Mouse (Mus musculus) G1E (cell line): Measurements from ENCODE around the gene Ptgds.

Experiments
- GATA2 ChIP-seq: IDR thresholded peaks from 2 replicates; pipeline ENCODE4 v1.6.1; 2012; ENCODE audit warnings: low read depth, low read length, inconsistent platforms, borderline replicate concordance
- TAL1 ChIP-seq: conservative IDR thresholded peaks from 2 replicates; pipeline ENCODE4 v1.6.1; 2012; ENCODE audit warnings: low read depth, low read length, inconsistent platforms, mixed read lengths

DNA sequence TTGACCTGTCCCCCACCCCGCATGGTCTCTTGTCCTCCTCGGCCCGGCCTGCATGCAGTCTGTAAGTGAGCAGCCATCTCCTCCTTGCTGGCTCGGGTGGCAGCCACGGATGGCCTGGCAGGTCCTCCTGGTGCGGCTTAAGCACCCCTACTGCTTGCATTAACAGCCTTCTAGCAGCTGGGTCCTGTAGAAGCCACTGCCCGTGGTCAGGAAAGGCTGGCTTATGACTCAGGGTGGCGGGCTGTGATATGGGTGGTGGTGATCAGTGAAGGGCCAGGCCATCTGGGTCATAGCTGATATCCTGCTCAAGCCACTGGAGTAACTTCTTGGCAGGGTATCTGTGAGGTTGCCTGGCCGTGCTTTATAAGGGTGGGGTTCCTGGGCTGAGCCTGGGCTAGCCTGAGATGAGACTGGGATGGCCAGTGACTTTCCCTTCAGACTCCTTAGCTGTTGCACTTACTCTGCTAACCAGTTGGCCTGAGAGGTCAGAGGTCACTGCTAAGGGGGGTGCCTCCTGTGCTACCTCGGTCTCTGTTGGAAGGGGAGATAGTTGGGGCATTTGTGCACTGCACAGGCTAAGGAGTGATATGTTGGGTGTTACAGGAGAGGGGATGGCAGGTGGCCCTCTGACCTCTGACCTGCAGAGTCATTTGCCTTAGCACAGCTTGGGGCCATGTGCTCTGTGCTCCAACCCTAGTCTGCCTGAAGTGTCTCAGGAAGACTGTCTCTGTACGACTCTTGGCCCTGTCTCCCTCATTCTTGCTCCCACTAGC lies 37.3 kb downstream of the Ptgds start:
- TF ChIP-seq TAL1 (no peak), GATA2 (no peak)
